Mouse (Mus musculus) embryo, embryonic 10 days (tissue): ENCODE data around the gene Plbd2.

Experiments
- DNase-seq: peaks from one replicate; pipeline ENCODE4 v3.0.0-alpha.2; 2015; ENCODE audit warnings: low spot score

The Plbd2 gene

GRCm38 (mm10) chr5:120436885-120437495 lies 66.4 kb downstream of the Plbd2 start:
- peak; percentile 57 for DNase-seq

- DNase-seq: peak; percentile 61
Measured at GRCm38 (mm10) chr5:120435731-120436501, 67.5 kb downstream of the Plbd2 start.

- DNase-seq: peak; percentile 39
Measured at GRCm38 (mm10) chr5:120435006-120435681, 68.3 kb downstream of the Plbd2 start.

- no peak for DNase-seq
Measured at GRCm38 (mm10) chr5:120434231-120434735, 69.1 kb downstream of the Plbd2 start.
